41 mouse cellular contexts compared by ENCODE assay signal in the genomic region with DNA sequence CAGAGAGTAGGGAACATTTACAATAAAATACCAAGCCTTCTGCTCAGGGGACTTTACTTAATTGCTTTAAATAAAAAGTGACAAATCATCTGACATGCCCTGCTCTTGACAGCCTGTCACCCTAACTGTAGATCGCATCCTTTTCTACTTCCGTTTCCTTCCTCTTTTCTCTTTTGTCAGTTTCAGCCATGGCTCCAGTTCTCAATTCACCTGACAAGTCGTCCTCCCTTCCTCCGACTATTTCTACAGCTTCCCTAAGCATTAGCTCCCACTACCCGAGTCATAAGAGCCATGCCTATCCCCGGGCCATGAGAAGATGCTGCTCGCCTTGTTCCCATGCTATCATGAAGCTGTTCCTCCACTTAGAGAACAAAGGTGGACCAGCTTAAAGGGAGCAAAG. TPM values are rescaled to one million over a fixed set of nuclear protein-coding genes. Genes with fewer than 3 reads are reported as not detected.
A peak's percentile ranks its signal among the peaks of the same experiment; 100 is the strongest.
DNase-seq lines count a peak whose midpoint lies in the region; ATAC-seq and TF ChIP-seq lines count a peak whose summit lies in the region.
"Had no signal": no experiment of that assay in that cellular context is flagged by ENCODE, and none has a peak within 500 bp of the region (broad histone marks: within the 10 kb centered on the region; RNA-seq: fewer than 3 reads in every experiment).

No protein-coding gene starts in this region.

- peak; percentile 56 for DNase-seq in midbrain, embryonic 11.5 days (ENCODE audit: low spot score, missing footprints)
- DNase-seq in 416B (ENCODE audit: low read depth) (peak; percentile 5), G1E (ENCODE audit: low spot score) (no peak)
- DNase-seq in adrenal gland, adult (ENCODE audit: inconsistent age in 2 of 2, low spot score in 1 of 2) = no peak
- DNase-seq in ovary, postnatal 14 days (ENCODE audit: low spot score) = no peak
- DNase-seq: adrenal gland, postnatal 25 days; cerebellum, adult 11-12 months; cerebellum, postnatal 10 days; gastrocnemius, postnatal 14 days; heart, adult 11 months; heart, postnatal 4 days; kidney, adult 18-20 months; kidney, postnatal 4 days; liver, postnatal 0 days; lung, postnatal 10 days; midbrain, embryonic 14.5 days; right cerebral cortex, postnatal 4 days had no signal

- H3K4me3 ChIP-seq in midbrain, embryonic 11.5 days (ENCODE audit: low read depth, low read length) = no peak overlapping the region
- H3K4me3 ChIP-seq in midbrain, embryonic 13.5 days (replicated peaks) = no peak overlapping the region
- no peak overlapping the region for H3K4me3 ChIP-seq in G1E (ENCODE audit: low read depth, low read length)
- no peak overlapping the region for H3K4me3 ChIP-seq in hindbrain, embryonic 16.5 days (ENCODE audit: low read length)
- H3K4me3 ChIP-seq: erythroblast, embryonic 14.5 days; forebrain, embryonic 12.5 days; heart, embryonic 12.5 days; limb, embryonic 13.5 days; liver, embryonic 12.5 days; megakaryocyte, embryonic 14.5 days; neural tube, embryonic 15.5 days had no signal

- no peak for ATAC-seq in midbrain, embryonic 11.5 days (ENCODE audit: low FRiP score)
- no peak for ATAC-seq in midbrain, embryonic 13.5 days
- 0 out of 2 replicates have a peak, but pooled peaks have one; percentile 26 for ATAC-seq in G1E (ENCODE audit: extremely low read depth, insufficient number of reproducible peaks, low FRiP score, poor library complexity, severe bottlenecking)
- peak; percentile 28 to 36; a peak in 2 of 4 replicates for ATAC-seq in hematopoietic stem cell, adult 5-6 weeks (replicated peaks in 1 of 2; ENCODE audit: insufficient read depth in 1 of 2, low FRiP score in 2 of 2, low TSS enrichment in 1 of 2, low read depth in 1 of 2, poor library complexity in 2 of 2, severe bottlenecking in 2 of 2)
- no peak for ATAC-seq in hindbrain, embryonic 16.5 days
- ATAC-seq: inflammation-experienced regulatory T-cells, adult 6 months; liver, embryonic 12.5 days; liver, postnatal 0 days had no signal

- H3K36me3 ChIP-seq in midbrain, embryonic 11.5 days (ENCODE audit: control insufficient read depth, insufficient read depth, low read length) = no peaks in the 10 kb centered on the region
- H3K36me3 ChIP-seq in midbrain, embryonic 13.5 days = no peaks in the 10 kb centered on the region
- H3K36me3 ChIP-seq in G1E (replicated peaks) = peaks cover 2% of the 10 kb centered on the region
- no peaks in the 10 kb centered on the region for H3K36me3 ChIP-seq in hindbrain, embryonic 16.5 days (ENCODE audit: control insufficient read depth, insufficient read depth, low read length)
- H3K36me3 ChIP-seq: forebrain, embryonic 12.5 days; heart, embryonic 12.5 days; limb, embryonic 13.5 days; liver, embryonic 12.5 days; neural tube, embryonic 15.5 days had no signal

- H3K4me1 ChIP-seq in midbrain, embryonic 11.5 days (ENCODE audit: control insufficient read depth, insufficient read depth, low read length) = 0 out of 2 replicates have a peak, but pooled peaks cover 2% of the 10 kb centered on the region
- H3K4me1 ChIP-seq in midbrain, embryonic 13.5 days (replicated peaks) = peaks cover 13% of the 10 kb centered on the region
- H3K4me1 ChIP-seq in G1E (ENCODE audit: insufficient read depth, low read depth, low read length) = peaks cover 15% of the 10 kb centered on the region
- no peaks in the 10 kb centered on the region for H3K4me1 ChIP-seq in hindbrain, embryonic 16.5 days (ENCODE audit: control insufficient read depth, insufficient read depth, low read depth, low read length)
- H3K4me1 ChIP-seq: heart, embryonic 12.5 days; liver, embryonic 12.5 days had no signal

- no peaks in the 10 kb centered on the region for H3K9me3 ChIP-seq in midbrain, embryonic 11.5 days (ENCODE audit: control insufficient read depth, low read length)
- no peaks in the 10 kb centered on the region for H3K9me3 ChIP-seq in midbrain, embryonic 13.5 days
- no peaks in the 10 kb centered on the region for H3K9me3 ChIP-seq in G1E (replicated peaks)
- no peaks in the 10 kb centered on the region for H3K9me3 ChIP-seq in hindbrain, embryonic 16.5 days (ENCODE audit: control insufficient read depth, low read length)
- H3K9me3 ChIP-seq: forebrain, embryonic 12.5 days; heart, embryonic 12.5 days; limb, embryonic 13.5 days; liver, embryonic 12.5 days; megakaryocyte, embryonic 14.5 days; neural tube, embryonic 15.5 days had no signal

- H3K27me3 ChIP-seq in midbrain, embryonic 11.5 days (ENCODE audit: control insufficient read depth, insufficient read depth, low read length) = no peaks in the 10 kb centered on the region
- no peaks in the 10 kb centered on the region for H3K27me3 ChIP-seq in midbrain, embryonic 13.5 days
- H3K27me3 ChIP-seq in G1E (ENCODE audit: insufficient read depth, low read length) = no peaks in the 10 kb centered on the region
- no peaks in the 10 kb centered on the region for H3K27me3 ChIP-seq in hindbrain, embryonic 16.5 days (replicated peaks; ENCODE audit: control insufficient read depth, insufficient read depth, low read length)
- H3K27me3 ChIP-seq: forebrain, embryonic 12.5 days; heart, embryonic 12.5 days; limb, embryonic 13.5 days; liver, embryonic 12.5 days; megakaryocyte, embryonic 14.5 days; neural tube, embryonic 15.5 days had no signal

- no peak overlapping the region for H3K4me2 ChIP-seq in midbrain, embryonic 11.5 days
- H3K4me2 ChIP-seq in midbrain, embryonic 13.5 days (replicated peaks) = no peak overlapping the region
- H3K4me2 ChIP-seq in hindbrain, embryonic 16.5 days (ENCODE audit: low read length) = no peak overlapping the region
- H3K4me2 ChIP-seq: forebrain, embryonic 12.5 days; heart, embryonic 12.5 days; hindbrain, embryonic 14.5 days; limb, embryonic 13.5 days; liver, embryonic 12.5 days; neural tube, embryonic 15.5 days had no signal

- no peak for TF ChIP-seq CTCF in G1E (IDR thresholded peaks at IDR 0.05; ENCODE audit: low read depth, low read length)

- no peak overlapping the region for H3K27ac ChIP-seq in midbrain, embryonic 11.5 days (ENCODE audit: low read depth, low read length)
- H3K27ac ChIP-seq in midbrain, embryonic 13.5 days = no peak overlapping the region
- no peak overlapping the region for H3K27ac ChIP-seq in hindbrain, embryonic 16.5 days (ENCODE audit: low read depth, low read length)
- H3K27ac ChIP-seq: forebrain, embryonic 12.5 days; hindbrain, embryonic 14.5 days; limb, embryonic 13.5 days; liver, embryonic 12.5 days; neural tube, embryonic 15.5 days had no signal

- WGBS in midbrain, embryonic 11.5 days = 72% methylated on average over 7 of the region's 7 CpGs
- WGBS in midbrain, embryonic 13.5 days = 65% methylated on average over 7 of the region's 7 CpGs
- 74% methylated on average over 7 of the region's 7 CpGs for WGBS in hindbrain, embryonic 16.5 days

- no peak overlapping the region for H3K9ac ChIP-seq in midbrain, embryonic 11.5 days (ENCODE audit: low read length)
- no peak overlapping the region for H3K9ac ChIP-seq in midbrain, embryonic 13.5 days (replicated peaks)
- no peak overlapping the region for H3K9ac ChIP-seq in hindbrain, embryonic 16.5 days (ENCODE audit: low read depth, low read length)
- H3K9ac ChIP-seq: forebrain, embryonic 12.5 days; heart, embryonic 12.5 days; hindbrain, embryonic 14.5 days; limb, embryonic 13.5 days; liver, embryonic 12.5 days; liver, postnatal 0 days; neural tube, embryonic 15.5 days had no signal

RNA-seq across cellular contexts. Expression of a gene that starts 2.9 kb away (rescaled TPM):
- 0.05 TPM in 1 of 2 replicates, not detected in the other for polyA plus RNA-seq in midbrain, embryonic 11.5 days (2014; fragmentation: Nextera tagmentation; extraction: Ambion mirVana)
- not detected in 2 replicates for polyA plus RNA-seq in midbrain, embryonic 13.5 days (2015; fragmentation: Nextera tagmentation; extraction: Ambion mirVana)
- not detected in 2 replicates for total RNA-seq in G1E (2014; fragmentation: Nextera tagmentation)
- 0.06 and 0.11 TPM in 2 replicates for total RNA-seq in G1E (2017)
- polyA plus RNA-seq in G1E (2012) = not detected in 2 replicates
- 3.2 and 5.1 TPM in 2 replicates for total RNA-seq in hematopoietic stem cell, adult 5-6 weeks (2017)
- not detected in 2 replicates for polyA plus RNA-seq in hindbrain, embryonic 16.5 days (2015; fragmentation: Nextera tagmentation; extraction: Ambion mirVana)
- total RNA-seq: adrenal gland, adult 18-20 months; adrenal gland, postnatal 25 days; CH12.LX; ES-E14; gastrocnemius, postnatal 14 days; heart, postnatal 4 days; layer of hippocampus, adult 8-10 months; layer of hippocampus, postnatal 25 days; left cerebral cortex, adult 8-10 months; left cerebral cortex, postnatal 36 days had no signal
- polyA plus RNA-seq: C2C12; cortical plate, adult 2 months; erythroblast, embryonic 14.5 days; forebrain, embryonic 12.5 days; heart, embryonic 12.5 days; heart, postnatal 0 days; inflammation-experienced regulatory T-cells, adult 6 months; kidney, embryonic 16.5 days; limb, embryonic 13.5 days; midbrain, embryonic 14.5 days; neural tube, embryonic 15.5 days; spleen, adult 2 months had no signal

RNA-seq across cellular contexts. Expression of a gene that starts 27.7 kb away (rescaled TPM):
- 0.12 TPM in 2 replicates for polyA plus RNA-seq in midbrain, embryonic 11.5 days (2014; fragmentation: Nextera tagmentation; extraction: Ambion mirVana)
- 0.05 and 0.14 TPM in 2 replicates for polyA plus RNA-seq in midbrain, embryonic 13.5 days (2015; fragmentation: Nextera tagmentation; extraction: Ambion mirVana)
- not detected in 2 replicates for total RNA-seq in G1E (2014; fragmentation: Nextera tagmentation)
- under 0.01 and 0.22 TPM in 2 replicates for total RNA-seq in G1E (2017)
- 0.01 TPM in 1 of 2 replicates, not detected in the other for polyA plus RNA-seq in G1E (2012)
- 1.1 and 3.1 TPM in 2 replicates for total RNA-seq in hematopoietic stem cell, adult 5-6 weeks (2017)
- polyA plus RNA-seq in hindbrain, embryonic 16.5 days (2015; fragmentation: Nextera tagmentation; extraction: Ambion mirVana) = 0.09 and 0.17 TPM in 2 replicates
- total RNA-seq: adrenal gland, adult 18-20 months; adrenal gland, postnatal 25 days; CH12.LX; ES-E14 had no signal
- polyA plus RNA-seq: C2C12; erythroblast, embryonic 14.5 days; heart, embryonic 12.5 days; inflammation-experienced regulatory T-cells, adult 6 months had no signal

RNA-seq across cellular contexts. Expression of a gene that starts 27.7 kb away (rescaled TPM):
- polyA plus RNA-seq in midbrain, embryonic 11.5 days (2014; fragmentation: Nextera tagmentation; extraction: Ambion mirVana) = 64.4 and 67.8 TPM in 2 replicates
- 51.5 and 52.4 TPM in 2 replicates for polyA plus RNA-seq in midbrain, embryonic 13.5 days (2015; fragmentation: Nextera tagmentation; extraction: Ambion mirVana)
- total RNA-seq in G1E (2014; fragmentation: Nextera tagmentation) (10.2 and 28.7 TPM in 2 replicates), G1E (2017) (72.1 and 76.4 TPM in 2 replicates)
- polyA plus RNA-seq in G1E (2012) = 1.0 and 1.6 TPM in 2 replicates
- 95.0 and 135 TPM in 2 replicates for total RNA-seq in hematopoietic stem cell, adult 5-6 weeks (2017)
- polyA plus RNA-seq in hindbrain, embryonic 16.5 days (2015; fragmentation: Nextera tagmentation; extraction: Ambion mirVana) = 50.0 and 50.5 TPM in 2 replicates

RNA-seq across cellular contexts. Expression of a gene that starts 56.6 kb away (rescaled TPM):
- 23.9 and 24.6 TPM in 2 replicates for polyA plus RNA-seq in midbrain, embryonic 11.5 days (2014; fragmentation: Nextera tagmentation; extraction: Ambion mirVana)
- polyA plus RNA-seq in midbrain, embryonic 13.5 days (2015; fragmentation: Nextera tagmentation; extraction: Ambion mirVana) = 10.2 and 10.3 TPM in 2 replicates
- 67.1 and 68.3 TPM in 2 replicates for total RNA-seq in G1E (2014; fragmentation: Nextera tagmentation)
- total RNA-seq in G1E (2017) = 26.1 and 26.6 TPM in 2 replicates
- 2.3 and 3.0 TPM in 2 replicates for polyA plus RNA-seq in G1E (2012)
- total RNA-seq in hematopoietic stem cell, adult 5-6 weeks (2017) = 21.7 and 23.7 TPM in 2 replicates
- 4.1 and 5.8 TPM in 2 replicates for polyA plus RNA-seq in hindbrain, embryonic 16.5 days (2015; fragmentation: Nextera tagmentation; extraction: Ambion mirVana)

Comparison
In these comparisons a context has a peak if more than half of its experiments do, and no peak if none do; other contexts are left out.
1. ATAC-seq: peak in G1E (single experiment) and hematopoietic stem cell, adult 5-6 weeks (2 of 2); none in midbrain, embryonic 11.5 days (single experiment), midbrain, embryonic 13.5 days (single experiment) and hindbrain, embryonic 16.5 days (single experiment).
2. DNase-seq: peak in midbrain, embryonic 11.5 days (single experiment) and 416B (single experiment); none in G1E (single experiment), adrenal gland, adult (0 of 2) and ovary, postnatal 14 days (single experiment).
3. RNA of a gene that starts 27.7 kb away (polyA plus RNA-seq): 64.4 to 67.8 TPM in midbrain, embryonic 11.5 days, 51.5 to 52.4 TPM in midbrain, embryonic 13.5 days and 50.0 to 50.5 TPM in hindbrain, embryonic 16.5 days; 1.0 to 1.6 TPM in G1E; every median in the first group is over 10 times any median in the second.